Mouse (Mus musculus) lung, embryonic 15.5 days (tissue): ENCODE measurements around the gene Reck. TPM values are rescaled to one million over a fixed set of nuclear protein-coding genes. Genes with fewer than 3 reads are reported as not detected.

Experiments used
- ATAC-seq: fragments of 200-750 bp; cut with Nextera tagmentation; 2 replicates; pipeline ENCODE4 v1.8.0; 2017; ENCODE audit warnings: moderate number of reproducible peaks, borderline replicate concordance; ENCODE audit not compliant: low FRiP score, low TSS enrichment; ENCODE audit errors: extremely low read depth
- H3K27ac ChIP-seq: fragments of 300-500 bp; sonication (generic); 2 replicates; pipeline ENCODE4 v1.5.1; 2015; ENCODE audit warnings: moderate library complexity, mild to moderate bottlenecking, inconsistent platforms
- H3K27me3 ChIP-seq: fragments of 300-500 bp; sonication (generic); 2 replicates; pipeline ENCODE4 v1.6.1; 2015; ENCODE audit warnings: inconsistent platforms
- H3K36me3 ChIP-seq: fragments of 300-500 bp; sonication (generic); 2 replicates; pipeline ENCODE4 v1.6.1; 2015; ENCODE audit warnings: inconsistent platforms
- H3K4me1 ChIP-seq: fragments of 300-500 bp; sonication (generic); 2 replicates; pipeline ENCODE4 v1.6.1; 2015; ENCODE audit warnings: inconsistent platforms
- H3K4me2 ChIP-seq: fragments of 300-500 bp; sonication (generic); 2 replicates; pipeline ENCODE4 v1.6.1; 2015; ENCODE audit warnings: inconsistent platforms, mild to moderate bottlenecking, moderate library complexity
- H3K4me3 ChIP-seq: fragments of 300-500 bp; sonication (generic); 2 replicates; pipeline ENCODE4 v1.5.1; 2015; ENCODE audit warnings: mild to moderate bottlenecking, inconsistent platforms
- H3K9ac ChIP-seq: fragments of 300-500 bp; sonication (generic); 2 replicates; pipeline ENCODE4 v1.6.1; 2015; ENCODE audit warnings: inconsistent platforms
- H3K9me3 ChIP-seq: fragments of 300-500 bp; sonication (generic); 2 replicates; pipeline ENCODE4 v1.6.1; 2016; ENCODE audit warnings: inconsistent platforms
- WGBS: fragments of 180-500 bp; shearing (Covaris S2); methylation state at CpG from one replicate; pipeline ENCODE4 v1.1.7; 2015; 5-methylcytosine and 5-hydroxymethylcytosine counted together
- polyA plus RNA-seq: library from polyadenylated mRNA; unstranded; fragments of >200 nt; fragmentation: Nextera tagmentation; extraction: Ambion mirVana; gene quantifications from 2 replicates; pipeline ENCODE4 v1.2.1, GENCODE M21; 2015

The Reck gene
- polyA plus RNA-seq, 1 experiment from 2014 or later = 23.2 TPM

GRCm38 (mm10) chr4:43918221-43918620, 42.9 kb downstream of the Reck start:
- no peak for ATAC-seq
- Histone ChIP-seq H3K4me1 (no peaks in the 10 kb centered on the region), H3K4me2 (no peak overlapping the region), H3K4me3 (no peak overlapping the region), H3K27me3 (no peaks in the 10 kb centered on the region), H3K9me3 (no peaks in the 10 kb centered on the region), H3K36me3 (0 out of 2 replicates have a peak, but pooled peaks cover 14% of the 10 kb centered on the region), H3K9ac (no peak overlapping the region), H3K27ac (no peak overlapping the region)
- 81% methylated on average over 5 of the region's 5 CpGs for WGBS

- no peaks in the 10 kb centered on the region for H3K9me3 ChIP-seq
- WGBS = 96% methylated on average over 1 of the region's 1 CpGs
Measured at GRCm38 (mm10) chr4:43920602-43921001, 45.3 kb downstream of the Reck start.

DNA sequence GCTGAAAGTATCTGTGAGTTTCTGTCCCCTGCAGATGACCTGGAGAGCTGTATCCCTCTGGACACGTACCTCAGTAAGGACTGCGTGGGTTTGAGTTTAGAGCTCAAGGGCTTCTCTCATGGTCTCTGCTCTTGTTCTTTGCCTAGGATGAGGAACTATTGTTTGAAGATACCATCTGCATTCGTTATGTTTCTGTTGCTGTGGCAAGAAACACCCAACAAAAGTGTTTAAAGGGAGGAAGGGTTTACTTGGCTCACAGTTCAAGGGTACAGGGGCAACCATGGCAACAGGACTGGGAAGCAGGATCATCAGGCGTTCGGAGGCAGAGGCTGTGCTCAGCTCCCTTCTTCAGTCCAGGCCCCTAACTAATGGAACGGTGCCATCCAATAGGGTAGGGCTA, 49.8 kb downstream of the Reck start:
- no peak for ATAC-seq
- H3K4me3 ChIP-seq = no peak overlapping the region
- WGBS = 82% methylated on average over 6 of the region's 6 CpGs

More at GRCm38 (mm10) chr4:43920602-43921001, 45.3 kb downstream of the Reck start:
- Histone ChIP-seq H3K36me3 (peaks cover 16% of the 10 kb centered on the region; the same call in 1 of the 2 replicates), H3K27ac (no peak overlapping the region), H3K4me3 (no peak overlapping the region), H3K27me3 (no peaks in the 10 kb centered on the region), H3K4me1 (no peaks in the 10 kb centered on the region), H3K9ac (no peak overlapping the region), H3K4me2 (no peak overlapping the region)
- no peak for ATAC-seq

GRCm38 (mm10) chr4:43925779-43926178, 50.4 kb downstream of the Reck start:
- peaks cover 50% of the 10 kb centered on the region for H3K36me3 ChIP-seq
- no peaks in the 10 kb centered on the region for H3K9me3 ChIP-seq
- H3K9ac ChIP-seq = no peak overlapping the region
- WGBS = 7% methylated on average over 3 of the region's 3 CpGs
- no peak overlapping the region for H3K4me3 ChIP-seq
- no peaks in the 10 kb centered on the region for H3K4me1 ChIP-seq
- no peak overlapping the region for H3K4me2 ChIP-seq
- peak; percentile 75; the same call in 1 of the 2 replicates for ATAC-seq
- H3K27ac ChIP-seq = no peak overlapping the region
- no peaks in the 10 kb centered on the region for H3K27me3 ChIP-seq

More for the DNA sequence above, 49.8 kb downstream of the Reck start:
- no peaks in the 10 kb centered on the region for H3K4me1 ChIP-seq
- no peaks in the 10 kb centered on the region for H3K9me3 ChIP-seq
- H3K4me2 ChIP-seq = no peak overlapping the region
- H3K9ac ChIP-seq = no peak overlapping the region
- no peak overlapping the region for H3K27ac ChIP-seq
- no peaks in the 10 kb centered on the region for H3K27me3 ChIP-seq
- H3K36me3 ChIP-seq = peaks cover 45% of the 10 kb centered on the region

- Histone ChIP-seq H3K9ac (no peak overlapping the region), H3K9me3 (no peaks in the 10 kb centered on the region), H3K27ac (no peak overlapping the region), H3K4me1 (no peaks in the 10 kb centered on the region), H3K27me3 (no peaks in the 10 kb centered on the region), H3K4me2 (no peak overlapping the region), H3K4me3 (no peak overlapping the region), H3K36me3 (peaks cover 64% of the 10 kb centered on the region)
- 92% methylated on average over 3 of the region's 3 CpGs for WGBS
- no peak for ATAC-seq
Measured at GRCm38 (mm10) chr4:43927826-43928225, 52.5 kb downstream of the Reck start.

- 79% methylated on average over 4 of the region's 4 CpGs for WGBS
- Histone ChIP-seq H3K9ac (no peak overlapping the region), H3K9me3 (no peaks in the 10 kb centered on the region), H3K36me3 (peaks cover 59% of the 10 kb centered on the region), H3K27ac (no peak overlapping the region), H3K4me2 (no peak overlapping the region), H3K4me3 (no peak overlapping the region), H3K4me1 (no peaks in the 10 kb centered on the region), H3K27me3 (no peaks in the 10 kb centered on the region)
- ATAC-seq = no peak
Measured at GRCm38 (mm10) chr4:43931877-43932276, 56.5 kb downstream of the Reck start.

- no peak overlapping the region for H3K27ac ChIP-seq
- WGBS = 65% methylated on average over 4 of the region's 4 CpGs
- no peak overlapping the region for H3K4me2 ChIP-seq
- no peak for ATAC-seq
- no peak overlapping the region for H3K9ac ChIP-seq
- peaks cover 40% of the 10 kb centered on the region; the same call in 1 of the 2 replicates for H3K36me3 ChIP-seq
- no peaks in the 10 kb centered on the region for H3K9me3 ChIP-seq
- no peak overlapping the region for H3K4me3 ChIP-seq
- H3K27me3 ChIP-seq = no peaks in the 10 kb centered on the region
- no peaks in the 10 kb centered on the region for H3K4me1 ChIP-seq
Measured at GRCm38 (mm10) chr4:43936186-43936585, 60.9 kb downstream of the Reck start.

- H3K4me3 ChIP-seq = no peak overlapping the region
- H3K4me2 ChIP-seq = no peak overlapping the region
- 68% methylated on average over 14 of the region's 14 CpGs for WGBS
- H3K9me3 ChIP-seq = no peaks in the 10 kb centered on the region
- no peaks in the 10 kb centered on the region for H3K27me3 ChIP-seq
- peaks cover 32% of the 10 kb centered on the region; the same call in 1 of the 2 replicates for H3K36me3 ChIP-seq
- ATAC-seq = peak; percentile 27; the same call in 1 of the 2 replicates
- no peak overlapping the region for H3K27ac ChIP-seq
- no peak overlapping the region for H3K9ac ChIP-seq
- H3K4me1 ChIP-seq = no peaks in the 10 kb centered on the region
Measured at GRCm38 (mm10) chr4:43936749-43937674, 61.7 kb downstream of the Reck start.

DNA sequence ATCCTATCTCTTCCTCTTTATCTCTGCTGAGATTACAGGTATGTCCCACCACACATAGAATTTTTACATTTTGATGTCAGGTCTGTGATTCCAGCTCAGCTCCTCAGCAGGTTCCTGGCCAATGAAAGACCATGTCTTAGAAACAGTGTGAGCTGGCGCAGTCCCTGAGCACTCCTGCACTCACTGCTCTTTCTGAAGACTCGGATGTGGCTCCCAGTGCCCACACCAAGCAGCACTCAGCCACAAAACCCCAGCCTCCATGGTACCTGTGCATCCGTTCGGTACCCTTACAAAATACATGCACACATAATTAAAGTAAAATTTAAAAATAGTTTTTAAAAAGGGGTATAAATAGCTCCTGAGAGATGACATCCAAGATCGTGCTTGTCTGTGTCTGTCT, 66.0 kb downstream of the Reck start:
- H3K36me3 ChIP-seq = peaks cover 27% of the 10 kb centered on the region; the same call in 1 of the 2 replicates

GRCm38 (mm10) chr4:43942421-43942820, 67.1 kb downstream of the Reck start:
- no peaks in the 10 kb centered on the region for H3K27me3 ChIP-seq
- ATAC-seq = no peak
- no peak overlapping the region for H3K4me2 ChIP-seq
- WGBS = 85% methylated on average over 8 of the region's 8 CpGs
- H3K4me1 ChIP-seq = no peaks in the 10 kb centered on the region
- H3K9me3 ChIP-seq = no peaks in the 10 kb centered on the region
- no peak overlapping the region for H3K9ac ChIP-seq
- H3K4me3 ChIP-seq = no peak overlapping the region
- no peak overlapping the region for H3K27ac ChIP-seq
- peaks cover 22% of the 10 kb centered on the region; the same call in 1 of the 2 replicates for H3K36me3 ChIP-seq

More for the DNA sequence above, 66.0 kb downstream of the Reck start:
- Histone ChIP-seq H3K4me3 (no peak overlapping the region), H3K27ac (no peak overlapping the region), H3K4me2 (no peak overlapping the region), H3K9ac (no peak overlapping the region), H3K27me3 (no peaks in the 10 kb centered on the region), H3K9me3 (no peaks in the 10 kb centered on the region), H3K4me1 (no peaks in the 10 kb centered on the region)
- 90% methylated on average over 5 of the region's 5 CpGs for WGBS
- ATAC-seq = no peak

GRCm38 (mm10) chr4:43947571-43947970, 72.2 kb downstream of the Reck start:
- no peaks in the 10 kb centered on the region for H3K9me3 ChIP-seq
- no peak overlapping the region for H3K4me2 ChIP-seq
- 0 out of 2 replicates have a peak, but pooled peaks cover 5% of the 10 kb centered on the region for H3K36me3 ChIP-seq
- ATAC-seq = no peak
- WGBS = 95% methylated on average over 2 of the region's 2 CpGs
- H3K9ac ChIP-seq = no peak overlapping the region
- H3K27ac ChIP-seq = no peak overlapping the region
- no peak overlapping the region for H3K4me3 ChIP-seq
- no peaks in the 10 kb centered on the region for H3K27me3 ChIP-seq
- no peaks in the 10 kb centered on the region for H3K4me1 ChIP-seq

DNA sequence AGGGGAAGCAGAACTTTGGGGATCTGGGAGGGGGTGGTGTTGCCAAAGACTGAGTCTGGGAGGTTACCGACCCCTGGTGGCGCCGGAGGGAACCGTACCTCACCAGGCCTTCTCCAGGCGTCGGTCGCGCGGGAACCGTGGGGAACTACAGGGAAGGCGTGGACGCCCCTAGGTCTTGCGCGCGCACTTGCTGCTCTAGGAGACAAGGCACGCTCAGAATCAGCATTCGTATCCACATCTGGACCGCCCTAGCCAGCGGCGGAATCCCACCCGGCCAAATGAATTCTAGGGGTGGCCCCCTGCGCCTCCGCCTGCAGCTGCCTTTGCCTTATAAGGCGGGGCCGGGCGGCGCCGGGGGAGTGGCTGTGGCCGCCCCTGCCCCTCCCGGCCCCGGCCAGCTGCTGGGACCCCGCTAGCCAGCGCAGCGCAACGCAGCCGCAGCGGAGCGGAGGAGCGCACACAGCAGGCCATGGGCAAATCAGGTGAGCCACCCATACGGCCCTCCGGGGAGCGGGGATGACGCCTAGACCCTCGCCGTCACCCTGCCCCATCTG, 82.0 kb downstream of the Reck start, which contains the start of gene Glipr2:
TSS of gene Glipr2 (plus strand) at position 110 of the 554 bp plus-strand sequence.
- Histone ChIP-seq H3K27ac (peak within 1 kb of the TSS; percentile 86), H3K36me3 (no peaks in the 10 kb centered on the region), H3K27me3 (no peaks in the 10 kb centered on the region), H3K4me3 (peak within 1 kb of the TSS; percentile 55), H3K9me3 (no peaks in the 10 kb centered on the region; the same call in 1 of the 2 replicates), H3K4me1 (peaks cover 22% of the 10 kb centered on the region), H3K9ac (peak within 1 kb of the TSS; percentile 50), H3K4me2 (peak within 1 kb of the TSS; percentile 87)
- WGBS = under 1% methylated on average over 42 of the region's 45 CpGs
- ATAC-seq = peak; percentile 95
